Mouse (Mus musculus) naive thymus-derived CD4-positive, alpha-beta T cell, adult 2 months (primary cell): ENCODE measurements around the gene Uck2.

Source experiments
- DNase-seq: peaks from one replicate; pipeline ENCODE4 v3.0.0-alpha.2; 2011; ENCODE audit warnings: low read depth

The Uck2 gene

GRCm38 (mm10) chr1:167285320-167285355 is at the start of gene Uck2:
Uck2 (minus strand) TSS chr1:167285320.
- no peak for DNase-seq

GRCm38 (mm10) chr1:167331106-167331505 is 46.0 kb upstream of the Uck2 start:
- no peak for DNase-seq

- no peak for DNase-seq
These were observed 43.7 kb upstream of the Uck2 start for GRCm38 (mm10) chr1:167328776-167329175.

GRCm38 (mm10) chr1:167321691-167322090 is 36.6 kb upstream of the Uck2 start:
- no peak for DNase-seq

- no peak for DNase-seq
These were observed 28.1 kb upstream of the Uck2 start for GRCm38 (mm10) chr1:167313220-167313619.

GRCm38 (mm10) chr1:167312367-167312766 is 27.2 kb upstream of the Uck2 start:
- DNase-seq, result no peak

- DNase-seq, result peak; percentile 97
These were observed 23.3 kb upstream of the Uck2 start, which contains the start of gene Tmco1 for GRCm38 (mm10) chr1:167308261-167309054. Tmco1 (plus strand) TSS chr1:167308378.

- DNase-seq, result peak; percentile 33
These were observed 22.6 kb upstream of the Uck2 start for GRCm38 (mm10) chr1:167307674-167308073.

- DNase-seq, result peak; percentile 86
These were observed 21.5 kb upstream of the Uck2 start for GRCm38 (mm10) chr1:167306451-167307240.

- DNase-seq, result no peak
These were observed 20.5 kb upstream of the Uck2 start for GRCm38 (mm10) chr1:167305501-167306137.

GRCm38 (mm10) chr1:167300122-167300521 is 15.0 kb upstream of the Uck2 start:
- DNase-seq, result no peak

- DNase-seq, result no peak
These were observed 10.7 kb upstream of the Uck2 start for GRCm38 (mm10) chr1:167295679-167296402.

- DNase-seq, result no peak
These were observed 7.3 kb upstream of the Uck2 start for GRCm38 (mm10) chr1:167292447-167292846.

GRCm38 (mm10) chr1:167291610-167292009 is 6.5 kb upstream of the Uck2 start:
- DNase-seq, result no peak

GRCm38 (mm10) chr1:167290263-167290592 is 5.1 kb upstream of the Uck2 start:
- DNase-seq, result no peak

GRCm38 (mm10) chr1:167289567-167290262 is 4.6 kb upstream of the Uck2 start:
- DNase-seq, result no peak

GRCm38 (mm10) chr1:167288665-167289538 is 3.8 kb upstream of the Uck2 start:
- DNase-seq, result no peak

- no peak for DNase-seq
These were observed 2.0 kb upstream of the Uck2 start for GRCm38 (mm10) chr1:167287156-167287555.

- peak; percentile 42 for DNase-seq
These were observed 236 bp upstream of the Uck2 start for GRCm38 (mm10) chr1:167285356-167285755.

GRCm38 (mm10) chr1:167284837-167285319 is 242 bp downstream of the Uck2 start:
- DNase-seq, result peak; percentile 72

- DNase-seq, result peak; percentile 79
These were observed 773 bp downstream of the Uck2 start for GRCm38 (mm10) chr1:167284258-167284836.
